Mouse (Mus musculus): ENCODE results near the gene Nhsl2.
"Not testable (repeated sequence)": the region's sequence is repeated elsewhere in the genome, so short reads cannot be mapped to it uniquely, and the experiment has no call there.

Nhsl2 gene

DNA sequence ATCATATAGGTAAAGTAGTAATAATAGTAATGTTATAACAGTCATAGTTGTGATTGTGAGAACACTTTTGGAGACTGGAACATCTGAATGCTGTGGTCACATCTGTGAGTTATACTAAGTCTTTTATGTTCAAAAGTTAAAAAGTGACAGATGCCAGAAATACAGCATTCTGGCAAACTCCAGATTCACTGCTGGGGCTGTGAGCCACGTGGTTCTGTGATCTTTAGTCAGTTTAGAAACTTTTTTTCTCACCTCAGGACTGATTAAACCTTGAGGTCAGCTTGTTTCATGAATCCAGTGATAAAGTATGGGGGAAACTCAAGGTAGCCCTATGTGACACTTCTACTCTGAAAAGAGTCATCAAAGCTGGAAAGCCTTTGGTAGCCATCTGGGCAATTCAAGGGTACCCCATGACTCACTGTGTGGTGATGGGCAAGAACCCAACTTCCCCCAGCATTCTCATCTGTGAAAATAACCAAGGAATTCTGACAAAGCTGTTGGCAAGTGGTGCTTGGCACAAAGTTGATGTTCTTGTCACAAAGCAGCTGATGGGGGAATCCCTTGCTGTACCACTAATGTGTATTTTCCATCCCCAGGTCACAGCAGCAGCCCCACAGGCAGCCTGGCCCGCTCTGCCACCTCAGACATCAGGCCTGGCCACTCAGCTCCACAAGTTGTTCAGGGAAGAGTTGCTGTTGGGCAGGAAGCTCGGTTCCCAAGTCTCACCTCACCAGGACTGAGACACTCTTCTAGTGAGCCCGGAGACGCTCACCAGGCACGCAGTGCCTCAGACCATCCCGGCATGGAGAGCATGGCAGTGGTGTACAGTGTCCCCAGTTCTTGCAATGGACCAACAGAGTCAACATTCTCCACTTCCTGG is 227.9 kb downstream of the Nhsl2 start:
- peak in 1 of 2 experiments; percentile 55 for DNase-seq (ENCODE audit: inconsistent age in 2 of 2, low spot score in 1 of 2)

DNA sequence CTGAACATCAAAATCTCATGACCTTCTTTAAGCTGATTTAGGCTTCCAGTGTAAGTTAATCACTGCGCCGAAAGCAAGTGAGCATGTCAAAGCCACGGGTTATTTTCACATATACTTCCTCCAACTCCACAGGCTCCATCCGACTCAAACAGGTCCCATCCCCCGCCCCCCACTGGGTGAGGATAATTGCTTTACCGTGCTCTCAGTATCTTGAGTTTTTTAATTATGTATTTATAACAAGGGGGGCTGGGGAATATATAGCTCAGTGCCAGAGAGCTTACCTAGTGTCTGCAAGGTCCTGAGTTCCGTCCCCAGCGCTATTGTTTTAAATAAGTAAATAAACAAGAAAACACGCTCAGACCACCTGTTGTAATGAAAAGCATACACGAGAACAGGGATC is 231.9 kb downstream of the Nhsl2 start:
- no peak for DNase-seq (ENCODE audit: inconsistent age in 2 of 2, low spot score in 1 of 2)

DNA sequence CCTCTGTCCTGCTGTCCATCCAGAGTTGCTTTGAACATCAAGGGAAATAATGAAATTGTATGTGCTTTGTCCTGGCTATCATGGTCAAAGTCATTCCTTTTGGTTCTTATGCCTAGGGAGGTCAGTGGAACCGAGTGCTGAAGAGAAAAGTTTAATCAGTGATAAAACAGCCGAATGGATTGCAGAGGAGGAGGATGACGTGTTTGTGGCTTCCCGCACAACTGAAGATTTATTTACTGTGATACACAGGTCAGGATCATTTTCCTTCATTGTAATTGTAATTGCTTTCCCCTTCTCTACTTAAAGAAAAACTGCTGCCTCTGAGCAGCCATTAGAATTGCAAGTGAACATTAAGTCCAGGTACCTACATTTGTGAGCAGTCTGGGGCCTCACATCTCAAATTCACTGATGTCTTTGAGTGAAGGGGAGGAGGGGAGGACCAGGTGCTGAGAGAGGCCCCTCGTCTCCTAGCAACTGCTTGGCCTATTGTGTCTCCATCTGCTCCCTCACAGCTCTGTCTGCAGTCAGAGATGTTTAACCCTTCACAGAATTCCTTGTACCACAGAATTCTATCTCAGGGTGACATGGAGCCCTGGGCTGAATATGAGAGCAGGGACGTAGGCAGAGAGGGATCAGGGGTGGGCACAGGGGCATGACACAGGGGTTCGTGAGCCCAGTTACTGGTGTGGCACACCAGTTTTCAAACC is 232.5 kb downstream of the Nhsl2 start:
- DNase-seq (ENCODE audit: inconsistent age in 2 of 2, low spot score in 1 of 2): no peak

DNA sequence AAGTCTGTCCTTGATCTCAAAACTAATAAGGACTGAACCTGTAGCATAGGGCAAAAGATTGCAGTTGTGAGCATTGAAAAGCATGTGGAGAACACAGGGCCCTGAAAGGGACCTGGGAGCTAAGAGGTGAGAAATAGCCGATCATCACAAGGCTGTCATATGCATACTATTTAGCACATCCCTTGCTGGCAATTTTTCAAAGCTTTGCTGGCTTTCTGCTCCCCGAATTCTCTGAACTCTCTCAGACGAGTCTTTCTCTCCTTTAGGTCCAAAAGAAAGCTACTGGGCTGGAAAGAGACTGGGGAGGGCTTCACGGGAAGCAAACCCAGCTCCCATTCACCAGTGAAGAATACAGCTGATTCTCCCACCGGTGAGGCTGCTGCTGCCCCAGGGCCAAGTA is 233.2 kb downstream of the Nhsl2 start:
- no peak for DNase-seq (ENCODE audit: inconsistent age in 2 of 2, low spot score in 1 of 2)

DNA sequence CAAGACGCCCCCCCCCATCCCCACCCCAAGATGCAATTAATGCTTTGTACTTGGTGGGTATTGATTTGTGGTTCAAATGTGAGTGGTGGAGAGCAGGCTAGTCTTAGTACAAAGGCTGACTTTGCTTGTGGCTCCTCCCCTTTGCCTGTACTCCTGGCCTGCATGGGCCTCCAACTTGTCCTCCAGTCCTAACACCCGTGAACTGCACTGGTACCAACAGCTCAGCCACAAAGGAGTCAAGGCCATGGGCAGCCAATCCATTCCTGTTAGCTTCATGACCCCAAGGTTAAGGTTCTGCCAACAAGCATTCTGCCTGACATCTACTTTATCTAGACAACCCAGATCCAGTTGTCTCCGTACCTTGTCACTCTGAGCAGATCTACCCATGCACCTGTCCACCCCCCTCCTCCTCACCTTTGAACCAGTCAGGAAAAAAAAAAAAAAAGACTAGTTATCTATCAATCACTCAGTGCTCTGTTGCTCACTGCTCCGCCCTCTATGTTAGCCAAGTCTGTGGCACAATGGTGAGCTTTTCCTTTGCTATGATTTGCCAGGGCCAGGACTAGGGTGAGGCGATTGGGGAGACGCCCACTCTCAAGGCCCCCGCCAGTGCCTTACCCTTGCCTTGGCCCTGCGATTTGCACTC is 236.7 kb downstream of the Nhsl2 start:
- no peak for DNase-seq (ENCODE audit: inconsistent age in 2 of 2, low spot score in 1 of 2)

DNA sequence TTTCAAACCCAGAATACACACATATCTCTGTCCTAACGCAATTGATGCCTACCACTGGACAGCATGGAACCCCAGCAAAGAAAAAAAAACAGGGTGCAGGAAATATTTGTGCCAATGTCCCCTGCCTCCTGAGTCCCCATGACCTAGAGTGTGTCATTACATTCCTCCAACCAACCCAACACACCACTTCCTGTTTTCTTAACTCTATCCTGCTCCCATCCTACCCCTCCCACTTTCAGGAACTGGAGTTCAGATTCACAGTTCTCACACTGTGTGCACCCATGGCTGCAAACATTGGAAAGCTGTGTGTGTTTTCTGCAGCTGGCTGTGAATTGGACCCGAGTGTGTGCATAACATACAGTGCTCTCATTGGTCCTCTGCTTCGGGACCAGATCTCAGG is 241.4 kb downstream of the Nhsl2 start:
- DNase-seq (ENCODE audit: inconsistent age in 2 of 2, low spot score in 1 of 2): no peak

DNA sequence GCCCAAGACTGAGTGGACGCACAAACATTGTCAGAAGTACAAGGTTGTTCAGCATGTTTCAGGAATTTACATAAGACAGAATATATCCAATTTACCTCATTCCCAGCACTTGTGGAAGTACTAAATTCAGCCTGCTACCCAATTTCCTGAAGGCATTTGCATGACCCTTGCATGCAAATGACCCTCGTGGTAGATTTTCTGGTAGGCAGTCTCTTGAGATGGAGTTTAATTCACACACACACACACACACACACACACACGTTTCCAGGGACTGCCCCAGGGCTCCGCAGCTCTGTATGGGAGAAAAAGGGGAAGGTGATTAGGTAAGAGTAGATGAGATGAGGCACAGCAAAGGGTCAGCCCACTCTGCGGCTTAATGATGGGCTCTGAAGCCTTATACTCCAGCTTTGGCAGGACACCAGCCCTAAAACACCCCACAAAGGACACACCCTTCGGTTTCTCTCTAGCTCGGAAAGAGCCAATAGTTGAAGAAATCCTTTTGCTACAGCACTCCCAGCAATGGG is 245.3 kb downstream of the Nhsl2 start:
- no peak for DNase-seq (ENCODE audit: inconsistent age in 2 of 2, low spot score in 1 of 2)

DNA sequence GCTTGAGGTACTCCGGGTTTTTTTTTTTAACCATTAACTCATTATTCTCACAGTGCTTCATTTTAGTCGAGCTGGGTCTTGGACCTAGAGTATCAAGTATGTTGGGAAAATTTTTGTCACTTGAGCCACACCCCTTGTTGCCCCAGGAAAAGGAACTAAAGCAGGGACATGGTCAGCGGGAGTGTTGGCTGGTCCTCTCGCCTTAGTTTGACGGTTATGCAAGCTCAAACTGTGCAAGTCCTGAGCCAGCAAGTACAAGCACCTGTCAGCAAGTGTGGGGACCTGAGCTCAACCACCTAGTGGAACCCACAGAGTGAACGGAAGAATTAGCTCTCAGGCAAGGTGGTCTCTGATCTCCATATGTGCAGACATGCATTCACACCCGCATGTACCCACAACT is 252.7 kb downstream of the Nhsl2 start:
- no peak for DNase-seq (ENCODE audit: inconsistent age in 2 of 2, low spot score in 1 of 2)

DNA sequence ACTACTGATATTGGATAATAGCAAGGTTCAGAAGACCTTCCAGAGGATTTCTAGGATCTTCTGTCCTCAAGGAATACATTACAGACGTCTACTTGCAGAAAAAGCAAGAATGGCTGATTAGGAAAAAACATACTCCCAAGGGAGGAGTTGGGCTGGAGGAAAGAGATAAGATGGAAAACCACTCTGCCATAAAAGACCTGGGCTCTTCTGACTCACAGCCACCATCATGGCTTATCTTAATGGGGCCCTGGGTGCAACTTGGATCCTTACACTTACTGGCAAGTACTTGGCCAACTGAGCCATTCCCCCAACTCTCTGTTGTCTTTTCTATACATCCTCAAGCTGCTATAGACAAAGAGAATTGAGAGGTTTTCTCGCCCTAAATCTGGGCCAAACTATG is 254.6 kb downstream of the Nhsl2 start:
- not testable (repeated sequence) for DNase-seq (ENCODE audit: inconsistent age in 2 of 2, low spot score in 1 of 2)

DNA sequence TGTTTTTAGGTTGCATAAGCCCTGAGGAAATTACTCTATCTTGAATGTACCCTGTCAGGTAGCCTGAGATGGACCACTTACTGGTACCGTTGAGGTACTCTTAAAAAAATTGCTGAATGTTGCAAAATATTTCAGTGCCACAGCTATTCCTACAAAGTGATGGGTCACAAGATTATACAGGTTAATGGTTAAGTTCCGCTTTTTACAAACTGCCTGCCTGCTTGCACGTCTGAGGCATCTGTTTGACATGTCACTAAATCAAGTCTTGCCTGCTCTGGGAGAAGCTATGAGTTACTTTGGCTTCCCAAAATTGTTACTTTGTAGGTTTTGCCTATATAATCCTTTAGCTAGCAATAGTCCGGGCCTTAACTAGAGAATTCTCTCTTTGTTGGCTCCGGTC is 260.2 kb downstream of the Nhsl2 start:
- not testable (repeated sequence) for DNase-seq (ENCODE audit: inconsistent age in 2 of 2, low spot score in 1 of 2)

DNA sequence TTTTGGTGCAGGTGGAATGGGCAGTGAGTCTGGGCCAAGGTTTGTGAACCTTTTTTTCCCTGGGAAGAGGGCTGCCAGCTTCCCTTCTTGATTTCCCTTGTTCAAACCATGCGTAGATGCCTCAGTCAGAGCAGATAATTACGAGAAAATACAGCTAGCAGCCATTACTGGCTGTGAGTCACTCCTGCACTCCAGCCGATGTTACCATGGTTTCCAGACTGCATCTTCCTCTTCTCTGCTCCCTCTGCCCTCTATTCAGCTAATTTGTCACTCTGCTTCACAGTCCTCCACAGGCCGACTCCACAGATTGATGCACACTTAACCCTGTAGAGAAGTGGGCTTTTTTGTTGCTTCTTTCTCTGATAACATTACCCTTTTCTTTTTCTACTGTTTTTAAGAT is 266.5 kb downstream of the Nhsl2 start:
- peak in 1 of 2 experiments; percentile 41 for DNase-seq (ENCODE audit: inconsistent age in 2 of 2, low spot score in 1 of 2)

DNA sequence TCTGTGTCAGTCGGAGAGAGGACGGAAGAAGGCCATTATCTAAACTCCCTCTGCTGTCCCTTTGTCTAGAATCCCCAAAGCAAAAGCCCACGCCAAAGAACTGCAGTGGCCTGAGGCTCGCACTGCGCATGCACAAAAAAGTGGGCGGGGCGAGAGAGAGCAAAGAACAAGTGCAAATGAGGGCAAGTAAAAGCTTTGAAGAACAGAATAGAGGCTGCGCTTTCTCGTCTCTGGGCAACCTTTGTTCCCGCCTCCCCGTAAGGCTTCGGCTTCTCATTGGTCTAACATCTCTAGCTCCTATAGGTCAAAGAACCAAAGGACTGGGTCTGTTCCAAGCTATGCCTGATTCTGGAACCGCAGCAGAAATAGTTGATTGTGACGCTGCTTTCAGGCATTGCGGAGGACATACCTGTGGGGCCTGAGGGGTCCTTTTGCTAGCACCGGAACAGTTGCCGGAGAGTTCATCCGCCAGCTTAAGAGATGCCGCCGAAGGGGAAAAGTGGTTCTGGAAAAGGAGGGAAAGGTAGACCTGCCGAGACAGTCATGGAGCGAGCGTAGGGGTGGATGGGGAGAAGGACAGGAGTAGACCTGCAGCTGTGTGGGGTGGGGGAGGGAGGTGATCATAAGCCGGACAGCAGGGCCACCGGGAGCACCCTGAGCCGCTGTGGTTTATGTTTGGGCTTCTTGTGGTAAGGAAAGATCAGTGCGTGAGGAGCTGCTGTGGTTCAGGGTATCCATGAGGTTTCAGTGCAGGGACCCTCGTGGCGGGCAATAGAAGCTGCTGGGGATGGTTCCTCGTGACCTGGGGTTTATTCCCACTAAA is 270.1 kb downstream of the Nhsl2 start, which contains the start of gene Pin4:
Gene Pin4 (plus strand): TSS at position 406 of the 823 bp plus-strand sequence.
- peak; percentile 93 to 96 for DNase-seq (ENCODE audit: inconsistent age in 2 of 2, low spot score in 1 of 2)

DNA sequence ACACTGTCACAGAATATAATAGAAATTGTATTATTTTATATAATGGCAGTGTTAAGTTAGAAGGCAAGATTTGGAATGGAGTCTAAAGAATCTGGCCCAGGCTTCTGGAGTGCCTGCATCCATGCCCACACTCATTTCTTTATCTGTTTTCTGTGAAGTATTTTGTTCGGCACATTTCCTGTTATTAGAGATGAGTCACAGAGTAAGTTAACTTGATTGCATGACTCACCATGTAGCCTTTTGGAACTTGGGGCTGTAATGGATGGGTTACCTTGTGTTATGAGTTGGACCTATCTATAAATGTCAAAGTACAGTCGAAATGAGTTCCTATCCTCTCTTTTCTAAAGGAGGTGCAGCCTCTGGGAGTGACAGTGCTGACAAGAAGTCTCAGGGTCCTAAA is 272.1 kb downstream of the Nhsl2 start:
- DNase-seq (ENCODE audit: inconsistent age in 2 of 2, low spot score in 1 of 2): peak in 1 of 2 experiments; percentile 49

DNA sequence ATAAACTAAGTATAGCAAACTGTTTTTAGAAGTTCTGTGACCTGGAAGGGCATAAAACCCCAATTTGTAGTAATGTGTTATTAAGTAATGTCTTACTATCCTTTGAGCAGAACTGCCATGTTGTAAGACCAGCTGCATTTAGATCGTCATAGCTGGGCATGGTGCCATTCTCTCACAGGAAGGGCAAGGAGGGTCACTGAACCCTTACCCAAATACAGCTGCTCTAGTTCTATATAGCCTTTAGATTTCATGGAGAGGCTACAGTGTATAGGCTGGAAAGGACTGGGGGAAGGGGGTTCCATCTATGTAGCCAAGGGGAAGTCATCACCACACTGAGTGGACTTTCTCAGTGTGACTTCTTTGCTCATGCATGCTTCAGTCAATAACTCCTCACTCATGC is 292.0 kb downstream of the Nhsl2 start:
- no peak for DNase-seq (ENCODE audit: inconsistent age in 2 of 2, low spot score in 1 of 2)

Data from adrenal gland, adult (tissue).